Mouse (Mus musculus): Measurements from ENCODE around the gene Tmem88.

GRCm38 (mm10) chr11:69379600-69379999 lies 18.4 kb downstream of the Tmem88 start:
- no peak for TF ChIP-seq HCFC1 (IDR thresholded peaks at IDR 0.05; ENCODE audit: borderline replicate concordance, insufficient read depth, low read length)
- no peak for TF ChIP-seq ZC3H11A (IDR thresholded peaks at IDR 0.05; ENCODE audit: borderline replicate concordance, low read depth, low read length)
- TF ChIP-seq CHD2 (IDR thresholded peaks at IDR 0.05; ENCODE audit: low read depth, low read length) = no peak
- no peak for TF ChIP-seq MAFK (IDR thresholded peaks at IDR 0.05; ENCODE audit: insufficient read depth, low read depth, low read length)
